Mouse (Mus musculus) kidney, embryonic 14.5 days (tissue): ENCODE measurements around the gene Zbtb44. TPM values are rescaled to one million over a fixed set of nuclear protein-coding genes. Genes with fewer than 3 reads are reported as not detected.
A peak's percentile ranks its signal among the peaks of the same experiment; 100 is the strongest.

Source experiments
- ATAC-seq: fragments of 200-750 bp; cut with Nextera tagmentation; 2 replicates; pipeline ENCODE4 v1.8.0; 2017; ENCODE audit warnings: moderate number of reproducible peaks, mild to moderate bottlenecking, moderate TSS enrichment, moderate library complexity; ENCODE audit not compliant: low FRiP score, low TSS enrichment
- H3K27ac ChIP-seq: fragments of 300-500 bp; sonication (generic); 2 replicates; pipeline ENCODE4 v1.5.1; 2014; ENCODE audit warnings: low read depth, mild to moderate bottlenecking, low read length, moderate library complexity, mixed read lengths
- H3K27me3 ChIP-seq: fragments of 300-500 bp; sonication (generic); 2 replicates; pipeline ENCODE4 v1.6.1; 2014; ENCODE audit warnings: mild to moderate bottlenecking, low read length; ENCODE audit not compliant: control insufficient read depth, insufficient read depth
- H3K36me3 ChIP-seq: fragments of 300-500 bp; sonication (generic); 2 replicates; pipeline ENCODE4 v1.6.1; 2014; ENCODE audit warnings: low read length, mixed read lengths; ENCODE audit not compliant: control insufficient read depth, insufficient read depth
- H3K4me1 ChIP-seq: fragments of 300-500 bp; sonication (generic); 2 replicates; pipeline ENCODE4 v1.6.1; 2014; ENCODE audit warnings: low read length, mixed read lengths; ENCODE audit not compliant: control insufficient read depth, insufficient read depth
- H3K4me2 ChIP-seq: fragments of 300-500 bp; sonication (generic); replicated peaks from 2 replicates; pipeline ENCODE4 v1.6.1; 2014; ENCODE audit warnings: low read depth, mild to moderate bottlenecking, low read length
- H3K4me3 ChIP-seq: fragments of 300-500 bp; sonication (generic); 2 replicates; pipeline ENCODE4 v1.5.1; 2014; ENCODE audit warnings: mild to moderate bottlenecking, low read length
- H3K9ac ChIP-seq: fragments of 300-500 bp; sonication (generic); 2 replicates; pipeline ENCODE4 v1.6.1; 2014; ENCODE audit warnings: low read depth, mild to moderate bottlenecking, low read length, moderate library complexity
- H3K9me3 ChIP-seq: fragments of 300-500 bp; sonication (generic); 2 replicates; pipeline ENCODE4 v1.6.1; 2016; ENCODE audit warnings: low read length; ENCODE audit not compliant: control insufficient read depth
- WGBS: fragments of 180-500 bp; shearing (Covaris S2); extraction: QIAGEN DNeasy Blood & Tissue Kit; methylation state at CpG from one replicate; pipeline ENCODE4 v1.1.7; 2014; 5-methylcytosine and 5-hydroxymethylcytosine counted together
- polyA plus RNA-seq: library from polyadenylated mRNA; unstranded; fragments of >200 nt; fragmentation: Nextera tagmentation; extraction: Ambion mirVana; gene quantifications from 2 replicates; pipeline ENCODE4 v1.2.1, GENCODE M21; 2014

Zbtb44 gene
- polyA plus RNA-seq, 1 experiment from 2014 or later = 7.5 TPM

DNA sequence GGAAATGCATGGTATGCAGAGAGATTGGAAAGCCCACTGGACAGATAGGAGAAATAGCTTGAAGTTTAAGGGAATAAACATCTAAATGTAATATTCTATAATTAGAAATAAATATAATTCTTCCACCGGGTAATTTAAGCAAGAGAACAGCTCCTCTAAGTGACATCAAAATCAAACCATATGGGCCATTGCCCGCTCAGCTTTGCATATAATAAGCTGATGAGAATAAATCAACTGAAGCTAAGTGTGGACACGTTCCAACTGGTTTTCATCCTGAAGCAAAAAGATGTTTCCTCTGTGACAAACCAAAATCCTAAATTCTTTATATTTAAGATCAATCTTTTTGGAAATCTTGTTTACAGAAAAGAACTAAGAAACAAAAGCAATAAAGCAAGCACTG lies 19.7 kb upstream of the Zbtb44 start:
- Histone ChIP-seq H3K27ac (no peak overlapping the region), H3K36me3 (no peaks in the 10 kb centered on the region), H3K4me1 (no peaks in the 10 kb centered on the region), H3K4me3 (no peak overlapping the region), H3K9ac (no peak overlapping the region), H3K27me3 (no peaks in the 10 kb centered on the region), H3K4me2 (no peak overlapping the region), H3K9me3 (no peaks in the 10 kb centered on the region)
- 75% methylated on average over 3 of the region's 3 CpGs for WGBS
- ATAC-seq = no peak

DNA sequence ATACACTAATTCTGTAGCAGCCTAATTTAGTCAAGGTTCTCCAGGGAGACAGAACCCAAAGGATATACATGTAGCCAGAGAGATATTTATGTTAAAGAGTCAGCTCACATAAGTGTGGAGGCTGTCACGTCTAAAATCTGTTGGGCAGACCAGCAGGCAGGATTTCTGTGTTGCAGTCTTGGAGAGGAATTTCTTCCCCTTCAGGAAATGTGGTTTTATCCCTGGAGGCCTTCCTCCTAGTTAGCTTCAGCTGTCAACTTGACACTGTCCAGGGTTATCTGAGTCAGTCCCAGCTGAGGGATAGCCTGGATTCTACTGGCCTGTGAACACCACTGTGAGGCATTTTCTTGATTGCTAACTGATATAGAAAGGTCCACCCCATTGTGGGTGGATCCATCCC lies 18.9 kb upstream of the Zbtb44 start:
- no peak for ATAC-seq
- Histone ChIP-seq H3K4me1 (no peaks in the 10 kb centered on the region), H3K4me3 (no peak overlapping the region), H3K9ac (no peak overlapping the region), H3K4me2 (no peak overlapping the region), H3K36me3 (no peaks in the 10 kb centered on the region), H3K27me3 (no peaks in the 10 kb centered on the region), H3K9me3 (no peaks in the 10 kb centered on the region), H3K27ac (no peak overlapping the region)
- WGBS = 55% methylated on average over 1 of the region's 1 CpGs

DNA sequence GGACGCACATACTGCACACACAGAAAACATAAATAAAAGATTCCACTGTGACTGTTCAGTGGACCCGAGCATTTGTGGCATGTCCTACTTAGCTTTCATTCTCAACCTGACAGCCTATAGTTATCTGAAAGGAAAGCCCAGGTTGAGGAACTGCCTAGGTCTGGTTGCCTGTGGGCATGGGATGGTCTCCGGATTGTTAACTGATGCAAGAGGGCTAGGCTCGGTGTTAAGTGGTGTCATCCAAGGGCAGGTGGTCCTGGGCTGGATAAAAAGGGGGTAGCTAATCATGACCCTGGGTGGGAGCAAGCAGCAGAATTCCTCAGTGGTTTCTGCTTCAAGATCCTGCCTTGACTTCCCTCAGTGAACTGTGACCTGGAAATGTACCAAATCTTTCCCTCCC lies 17.8 kb upstream of the Zbtb44 start:
- Histone ChIP-seq H3K27me3 (no peaks in the 10 kb centered on the region), H3K9ac (no peak overlapping the region), H3K4me1 (no peaks in the 10 kb centered on the region), H3K36me3 (no peaks in the 10 kb centered on the region), H3K4me3 (no peak overlapping the region), H3K27ac (no peak overlapping the region), H3K9me3 (no peaks in the 10 kb centered on the region), H3K4me2 (no peak overlapping the region)
- WGBS = 80% methylated on average over 4 of the region's 4 CpGs
- no peak for ATAC-seq

DNA sequence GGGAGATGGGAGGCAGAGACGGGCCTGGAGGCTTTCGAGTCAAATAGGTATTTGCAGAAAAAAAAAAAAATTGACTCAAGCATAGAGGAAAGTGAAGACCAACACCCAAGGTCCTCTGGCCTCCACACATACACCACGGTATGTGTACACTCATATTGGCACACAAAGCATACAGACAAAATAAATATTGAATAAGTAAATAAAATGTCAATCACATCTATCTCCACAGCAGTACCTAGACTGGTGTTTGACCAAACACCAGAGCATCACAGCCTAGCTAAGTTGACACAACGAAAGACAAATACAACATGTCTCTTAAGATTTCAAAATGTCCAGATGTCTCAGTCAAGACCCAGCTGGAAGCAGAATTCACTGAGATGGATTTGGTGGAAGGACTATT lies 17.0 kb upstream of the Zbtb44 start:
- Histone ChIP-seq H3K9me3 (no peaks in the 10 kb centered on the region), H3K4me1 (no peaks in the 10 kb centered on the region), H3K27ac (no peak overlapping the region), H3K36me3 (no peaks in the 10 kb centered on the region), H3K27me3 (no peaks in the 10 kb centered on the region), H3K4me3 (no peak overlapping the region), H3K4me2 (no peak overlapping the region), H3K9ac (no peak overlapping the region)
- no peak for ATAC-seq
- WGBS = 90% methylated on average over 4 of the region's 4 CpGs

DNA sequence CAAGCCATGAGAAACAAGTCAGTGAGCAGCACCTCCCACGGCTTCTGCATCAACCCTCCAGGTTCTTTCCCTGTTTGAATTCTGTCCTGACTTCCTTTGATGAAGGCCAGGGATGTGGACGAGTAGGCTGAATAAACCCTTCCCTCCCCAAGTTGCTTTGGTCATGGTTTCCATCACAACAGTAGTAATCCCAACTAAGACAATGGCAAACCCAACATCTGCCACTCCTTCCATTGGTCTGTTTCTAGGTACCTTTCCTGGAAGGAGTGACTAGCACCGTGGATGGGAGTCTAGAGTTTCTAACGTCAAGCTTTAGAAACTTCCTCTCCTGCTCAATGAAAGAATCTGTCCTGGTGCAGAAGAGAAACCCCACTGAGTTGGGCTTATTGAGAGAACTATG lies 12.8 kb upstream of the Zbtb44 start:
- H3K4me3 ChIP-seq = no peak overlapping the region
- ATAC-seq = no peak
- no peak overlapping the region for H3K9ac ChIP-seq
- H3K4me2 ChIP-seq = no peak overlapping the region
- H3K9me3 ChIP-seq = no peaks in the 10 kb centered on the region
- 72% methylated on average over 4 of the region's 4 CpGs for WGBS
- H3K27me3 ChIP-seq = no peaks in the 10 kb centered on the region
- no peak overlapping the region for H3K27ac ChIP-seq
- H3K4me1 ChIP-seq = no peaks in the 10 kb centered on the region
- H3K36me3 ChIP-seq = no peaks in the 10 kb centered on the region

DNA sequence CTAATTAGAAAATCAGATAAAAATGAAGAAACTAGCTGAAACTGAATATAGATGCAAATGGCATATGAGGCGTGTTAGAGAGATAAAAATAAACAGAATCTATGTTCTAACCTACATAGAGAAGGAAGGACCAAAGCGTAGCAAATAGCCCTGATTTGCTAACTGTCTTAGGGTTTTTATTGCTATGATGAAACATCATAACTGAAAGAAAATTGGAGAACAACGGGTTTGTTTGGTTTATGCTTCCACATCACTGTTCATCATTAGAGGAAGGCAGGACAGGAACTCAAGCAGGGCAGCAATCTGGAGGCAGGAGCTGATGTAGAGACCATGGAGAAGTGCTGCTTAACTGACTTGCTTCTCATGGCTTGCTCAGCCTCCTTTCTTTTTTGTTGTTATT lies 12.3 kb upstream of the Zbtb44 start:
- WGBS = 92% methylated on average over 3 of the region's 3 CpGs
- H3K9me3 ChIP-seq = no peaks in the 10 kb centered on the region

DNA sequence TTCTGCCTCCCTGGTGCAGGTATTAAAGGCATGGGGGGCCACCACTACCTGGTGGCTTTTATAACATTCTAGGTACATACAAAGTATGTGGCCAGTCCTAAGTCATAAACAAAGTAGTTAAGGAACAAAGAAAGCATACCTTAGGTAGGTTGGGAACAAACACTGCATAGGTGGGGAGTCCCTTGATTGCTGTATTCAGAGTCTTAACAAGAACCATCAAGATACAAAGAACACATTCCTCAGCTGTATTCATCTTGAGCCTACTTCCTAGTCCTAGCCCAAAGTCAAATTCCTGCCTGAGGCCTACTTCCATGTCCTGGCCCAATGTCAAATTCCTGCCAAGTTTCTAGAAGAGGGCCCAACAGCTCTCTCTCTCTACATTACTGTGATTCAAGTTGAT lies 11.7 kb upstream of the Zbtb44 start:
- no peak overlapping the region for H3K4me3 ChIP-seq

More for the DNA sequence above, 12.3 kb upstream of the Zbtb44 start:
- no peak for ATAC-seq
- Histone ChIP-seq H3K4me1 (no peaks in the 10 kb centered on the region), H3K36me3 (no peaks in the 10 kb centered on the region), H3K27ac (no peak overlapping the region), H3K4me3 (no peak overlapping the region), H3K4me2 (no peak overlapping the region), H3K27me3 (no peaks in the 10 kb centered on the region), H3K9ac (no peak overlapping the region)

DNA sequence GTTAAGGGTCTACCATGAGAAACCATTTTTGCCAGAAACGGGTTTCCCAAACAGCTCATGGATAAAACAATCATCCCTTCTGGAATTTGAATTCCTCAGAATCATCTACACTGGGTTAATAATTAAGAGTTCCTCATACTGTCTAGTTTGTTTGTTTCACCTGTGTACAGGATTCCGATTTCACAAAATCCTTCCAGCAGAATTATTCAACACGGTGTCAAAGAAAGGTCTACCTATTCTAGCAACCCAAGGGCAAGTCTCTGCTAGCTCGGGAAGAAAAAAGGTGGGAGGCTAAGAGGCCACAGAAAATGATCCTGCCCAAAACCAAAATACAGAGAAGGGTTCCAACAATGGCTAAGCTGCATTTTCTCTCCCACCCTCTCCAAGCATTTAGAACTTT lies 2.2 kb upstream of the Zbtb44 start:
- ATAC-seq = no peak
- H3K36me3 ChIP-seq = no peaks in the 10 kb centered on the region
- H3K4me2 ChIP-seq = no peak overlapping the region
- H3K27ac ChIP-seq = no peak overlapping the region
- H3K27me3 ChIP-seq = no peaks in the 10 kb centered on the region
- H3K9me3 ChIP-seq = no peaks in the 10 kb centered on the region
- 0 out of 2 replicates have a peak, but pooled peaks cover 6% of the 10 kb centered on the region for H3K4me1 ChIP-seq
- no peak overlapping the region for H3K9ac ChIP-seq
- no peak overlapping the region for H3K4me3 ChIP-seq
- 79% methylated on average over 4 of the region's 4 CpGs for WGBS

More for the DNA sequence above, 11.7 kb upstream of the Zbtb44 start:
- no peak for ATAC-seq
- no peak overlapping the region for H3K27ac ChIP-seq
- H3K9me3 ChIP-seq = no peaks in the 10 kb centered on the region
- H3K36me3 ChIP-seq = no peaks in the 10 kb centered on the region
- no peaks in the 10 kb centered on the region for H3K4me1 ChIP-seq
- no peak overlapping the region for H3K4me2 ChIP-seq
- H3K27me3 ChIP-seq = no peaks in the 10 kb centered on the region
- H3K9ac ChIP-seq = no peak overlapping the region

DNA sequence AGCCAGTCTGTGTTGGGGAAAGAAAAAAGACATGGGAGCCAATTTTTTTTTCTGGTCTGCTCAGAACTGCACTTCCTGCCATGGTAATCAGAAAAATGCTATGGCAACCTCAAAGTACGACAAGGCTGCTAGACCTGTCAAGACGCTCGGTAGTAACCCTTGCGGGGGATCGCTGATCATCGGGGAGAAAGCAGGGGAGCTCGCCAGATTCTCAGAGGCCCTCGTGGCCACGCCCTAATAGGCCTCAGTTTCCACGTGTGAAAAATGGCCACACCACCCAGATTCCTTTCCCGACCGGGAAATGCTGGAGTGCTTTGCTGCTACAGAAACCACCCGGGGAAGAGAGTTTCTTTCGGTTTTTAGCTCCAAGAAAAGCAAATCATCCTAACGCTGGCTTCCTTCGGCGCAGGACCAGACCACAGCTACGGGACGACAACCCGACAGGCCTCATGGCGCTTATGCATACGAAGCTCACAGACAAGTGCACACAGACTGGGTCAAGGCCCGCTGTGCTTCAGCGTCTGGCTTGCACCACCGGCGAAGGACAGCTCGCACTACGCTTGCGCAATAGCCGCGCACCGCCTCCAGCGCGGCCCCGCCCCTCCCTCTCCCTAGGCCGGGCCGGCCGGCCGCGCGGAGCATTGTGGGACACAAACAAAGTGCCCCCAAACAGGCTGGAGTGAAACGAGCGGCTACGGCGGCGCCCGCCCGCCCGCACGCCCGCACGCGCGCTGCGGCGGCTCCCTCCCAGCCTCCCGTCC lies 513 bp upstream of the Zbtb44 start:
- H3K4me3 ChIP-seq = peak overlapping the region; percentile 91
- no peaks in the 10 kb centered on the region for H3K27me3 ChIP-seq
- under 1% methylated on average over 45 of the region's 57 CpGs for WGBS
- H3K4me2 ChIP-seq = peak overlapping the region; percentile 88
- peak; percentile 96 for ATAC-seq
- H3K36me3 ChIP-seq = peaks cover 4% of the 10 kb centered on the region; the same call in 1 of the 2 replicates
- 0 out of 2 replicates have a peak, but pooled peaks cover 6% of the 10 kb centered on the region for H3K4me1 ChIP-seq
- H3K9ac ChIP-seq = peak overlapping the region; percentile 84
- H3K9me3 ChIP-seq = no peaks in the 10 kb centered on the region
- H3K27ac ChIP-seq = peak overlapping the region; percentile 97
